Mouse (Mus musculus) small intestine, adult 2 months (tissue): Measurements from ENCODE around the gene Scn3b.

Source experiments
- CTCF ChIP-seq: fragments of 200-500 bp; IDR thresholded peaks from 2 replicates; pipeline ENCODE4 v1.5.1; 2012; ENCODE audit warnings: low read depth, mild to moderate bottlenecking, control low read depth, inconsistent platforms, low read length, moderate library complexity, mixed read lengths; ENCODE audit not compliant: insufficient replicate concordance, insufficient read length; ENCODE audit errors: extremely low read depth
- POLR2A ChIP-seq: fragments of 200-500 bp; IDR thresholded peaks from 2 replicates; pipeline ENCODE4 v1.6.1; 2012; ENCODE audit warnings: low read depth, mild to moderate bottlenecking, control low read depth, inconsistent platforms, low read length, moderate library complexity

GRCm38 (mm10) chr9:40240311-40240710 is 28.7 kb upstream of the Scn3b start:
- no peak for TF ChIP-seq CTCF
- TF ChIP-seq POLR2A: no peak
